Mouse (Mus musculus): Measurements from ENCODE around the gene Efcab3.

Gene Efcab3

DNA sequence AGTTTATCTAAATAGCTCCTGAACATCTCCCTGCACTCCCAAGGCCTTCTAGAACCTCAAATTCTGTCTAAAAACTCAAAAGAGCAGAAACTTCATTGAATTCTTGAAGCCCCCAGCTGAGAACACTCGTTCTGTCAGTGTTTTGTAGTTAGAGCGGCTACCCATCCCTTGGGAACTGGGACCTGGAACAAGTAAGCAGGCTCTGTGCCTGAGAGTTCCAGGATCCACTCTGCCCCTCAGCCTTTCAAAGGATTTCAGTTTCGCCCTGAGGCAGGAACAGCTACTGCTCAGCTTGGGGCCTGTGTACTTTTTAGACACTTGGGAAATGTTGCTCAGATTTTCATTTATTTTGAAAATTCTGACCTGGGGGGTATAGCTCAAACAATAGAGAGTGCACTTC, 83.2 kb downstream of the Efcab3 start, which contains the start of gene Gm10842:
Gene Gm10842 (plus strand): TSS at position 301 of the 400 bp plus-strand sequence.
- DNase-seq (ENCODE audit: low read depth, low spot score), result no peak

DNA sequence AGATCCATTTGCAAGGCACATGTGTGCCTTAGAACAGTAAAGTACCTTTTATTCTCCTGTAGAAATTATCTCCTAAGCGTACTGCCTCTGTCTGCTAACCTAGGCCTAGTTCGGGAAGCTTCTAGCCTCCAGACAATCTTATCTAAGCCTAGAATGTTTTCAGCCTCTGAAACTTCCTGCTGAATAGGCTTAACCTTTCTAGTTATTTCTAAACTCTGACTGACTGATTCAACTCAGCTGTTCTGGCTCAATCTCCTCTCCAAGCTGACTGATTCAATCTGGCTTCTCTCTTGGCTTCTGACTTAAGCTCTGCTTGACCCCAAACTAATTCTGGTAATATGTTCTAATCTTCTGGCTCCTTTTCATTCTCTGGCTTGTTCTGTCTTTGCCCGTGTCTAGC, 86.0 kb downstream of the Efcab3 start:
- no peak for DNase-seq (ENCODE audit: low read depth, low spot score)

DNA sequence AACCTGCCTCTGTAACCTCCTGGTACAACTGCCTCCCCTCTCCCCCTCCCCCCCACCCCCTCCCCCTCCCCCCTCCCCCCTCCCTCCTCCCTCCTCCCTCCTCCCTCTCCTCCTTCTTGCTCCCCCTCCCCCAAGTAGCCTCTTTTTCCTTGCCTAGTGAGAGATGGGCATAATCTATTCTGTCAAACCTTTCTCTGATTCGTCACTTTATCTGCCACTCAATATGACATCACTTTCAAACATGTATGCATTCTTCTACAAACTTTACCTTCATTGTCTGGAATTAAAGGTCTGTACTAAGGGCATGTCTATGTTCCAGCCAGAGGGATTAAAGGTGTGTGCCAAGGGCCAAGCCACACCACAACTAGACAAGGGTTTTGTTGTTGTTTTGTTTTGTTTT, 86.4 kb downstream of the Efcab3 start:
- DNase-seq (ENCODE audit: low read depth, low spot score), result peak; percentile 48

DNA sequence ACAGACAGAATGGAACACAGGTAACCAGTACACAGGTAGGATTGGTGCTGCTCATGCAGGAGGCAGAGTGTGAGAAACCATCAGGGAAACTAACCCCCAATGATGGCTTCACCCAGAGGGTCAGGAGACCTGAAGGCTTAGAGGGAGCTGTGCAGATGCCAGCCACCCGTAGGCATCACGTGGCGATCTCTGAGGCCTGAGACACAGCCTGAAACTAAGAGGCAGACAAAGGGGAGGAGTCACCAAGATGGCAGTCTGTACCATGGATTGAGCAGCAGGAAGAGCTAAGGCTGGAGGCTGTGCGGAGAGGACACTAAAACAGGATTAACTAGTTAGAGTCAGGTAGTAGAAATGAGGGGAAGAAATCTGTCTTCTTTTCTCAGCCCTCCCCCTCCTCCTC, 87.3 kb downstream of the Efcab3 start:
- no peak for DNase-seq (ENCODE audit: low read depth, low spot score)

DNA sequence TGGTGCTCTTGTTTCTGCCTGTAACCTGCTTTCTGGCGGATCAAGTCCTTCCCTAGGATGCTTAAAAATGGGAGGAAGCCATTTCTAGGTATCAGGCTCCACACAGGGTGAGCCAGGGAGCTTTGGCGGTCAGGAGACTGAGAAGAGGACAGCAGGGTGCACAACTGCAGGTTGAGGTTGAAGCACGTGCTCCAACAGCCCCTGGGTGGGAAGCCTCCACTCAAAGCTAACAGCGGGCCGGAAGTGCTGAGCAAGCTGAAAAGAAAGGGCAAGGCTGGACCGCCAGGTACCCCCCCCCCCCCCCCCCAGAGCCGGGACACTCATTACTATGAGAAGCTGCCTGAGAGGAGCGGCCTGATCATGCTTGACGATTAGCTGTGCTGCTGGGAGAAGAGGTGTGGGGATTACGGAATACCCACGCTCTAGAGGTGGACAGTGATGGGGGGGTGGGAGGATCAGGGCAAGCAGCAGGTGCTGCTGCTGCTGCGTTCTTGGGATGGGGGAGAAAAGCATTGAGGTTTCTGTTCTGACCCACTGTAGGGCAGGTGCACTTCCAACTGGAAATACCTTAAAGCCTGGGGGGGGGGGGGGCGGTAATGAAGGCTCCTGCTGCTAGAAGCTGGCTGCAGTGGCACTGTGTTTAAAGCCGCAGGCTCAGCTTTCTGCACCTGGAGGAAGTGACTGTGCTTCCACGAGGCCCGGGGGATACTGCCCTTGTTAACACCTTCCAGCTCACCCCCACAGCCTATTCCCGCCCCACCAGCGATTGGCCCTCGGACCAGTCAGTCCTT, 88.0 kb downstream of the Efcab3 start:
- DNase-seq (ENCODE audit: low read depth, low spot score), result no peak

DNA sequence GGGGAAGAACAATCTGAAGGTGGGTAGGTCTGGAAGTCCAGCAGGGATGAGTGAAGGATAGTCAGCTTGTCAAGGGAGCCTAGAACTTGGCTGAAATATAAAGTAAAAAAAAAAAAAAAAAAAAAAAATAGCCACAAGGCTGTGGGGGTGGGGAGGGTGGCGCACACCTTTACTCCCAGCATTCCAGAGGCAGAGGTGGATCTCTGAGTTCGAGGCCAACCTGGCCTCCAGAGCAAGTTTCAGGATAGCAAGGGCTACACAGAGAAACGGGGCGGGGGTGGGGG, 88.6 kb downstream of the Efcab3 start:
- DNase-seq (ENCODE audit: low read depth, low spot score), result no peak

DNA sequence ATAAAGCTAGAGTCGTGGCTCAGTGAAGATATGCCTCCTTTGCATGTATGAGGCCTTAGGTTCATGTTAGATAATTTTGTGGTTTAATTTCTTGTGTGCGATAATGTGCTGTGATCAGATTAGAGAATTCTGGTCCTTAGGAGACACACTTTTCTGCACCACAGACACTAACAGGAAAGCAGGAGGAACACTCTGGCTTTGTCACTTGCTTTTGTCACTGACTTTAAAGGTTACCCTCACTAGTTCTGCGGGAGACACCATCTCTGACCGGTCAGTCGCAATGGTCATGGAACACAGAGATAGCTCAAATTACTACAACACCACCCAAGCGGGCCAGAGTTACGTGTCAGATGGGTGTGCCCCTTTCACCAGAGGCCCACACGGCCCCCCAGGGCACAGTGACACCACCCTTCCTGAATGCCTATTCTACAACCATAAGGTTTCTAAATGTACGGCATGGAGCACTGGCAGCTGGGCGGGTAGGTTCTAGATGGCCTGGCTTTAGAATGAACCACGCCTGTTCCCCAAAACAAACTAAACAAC, 89.0 kb downstream of the Efcab3 start:
- peak; percentile 11 for DNase-seq (ENCODE audit: low read depth, low spot score)

DNA sequence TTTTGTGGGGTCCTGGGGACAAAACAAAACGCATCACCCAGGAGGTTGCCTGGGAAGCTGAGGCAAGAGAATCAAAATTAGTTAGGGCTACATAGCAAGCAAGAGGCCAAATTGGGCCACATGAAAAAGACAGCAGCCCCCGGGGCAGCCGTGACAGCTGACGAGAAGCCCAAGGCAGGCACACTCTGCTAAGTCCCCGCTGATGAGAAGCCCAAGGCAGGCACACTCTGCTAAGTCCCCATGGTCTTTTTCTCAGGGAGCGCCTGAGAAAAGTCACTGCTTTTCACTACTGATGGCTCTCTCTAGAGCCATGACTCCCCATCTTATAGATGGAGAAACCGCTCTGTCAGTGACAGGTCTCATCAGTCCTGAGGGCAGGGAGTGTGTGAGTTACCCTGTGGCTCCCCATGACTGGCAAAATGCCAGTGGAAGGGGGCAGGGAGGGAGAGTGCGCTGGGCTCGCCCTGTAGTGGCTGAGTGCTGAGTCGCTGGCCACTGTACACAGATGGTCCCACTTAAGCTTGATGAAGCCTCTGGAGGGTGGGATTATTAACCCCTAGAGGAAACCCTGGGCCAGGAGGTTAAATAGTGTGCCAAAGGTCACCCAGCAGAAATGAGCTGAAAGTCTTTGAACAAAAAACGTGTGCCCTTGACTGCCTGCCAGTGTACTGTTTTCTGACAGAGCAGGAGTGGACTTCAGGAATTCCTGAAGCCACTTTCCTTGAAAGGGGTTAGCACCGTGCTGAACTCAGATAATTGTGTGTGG, 89.9 kb downstream of the Efcab3 start:
- peak; percentile 77 for DNase-seq (ENCODE audit: low read depth, low spot score)

DNA sequence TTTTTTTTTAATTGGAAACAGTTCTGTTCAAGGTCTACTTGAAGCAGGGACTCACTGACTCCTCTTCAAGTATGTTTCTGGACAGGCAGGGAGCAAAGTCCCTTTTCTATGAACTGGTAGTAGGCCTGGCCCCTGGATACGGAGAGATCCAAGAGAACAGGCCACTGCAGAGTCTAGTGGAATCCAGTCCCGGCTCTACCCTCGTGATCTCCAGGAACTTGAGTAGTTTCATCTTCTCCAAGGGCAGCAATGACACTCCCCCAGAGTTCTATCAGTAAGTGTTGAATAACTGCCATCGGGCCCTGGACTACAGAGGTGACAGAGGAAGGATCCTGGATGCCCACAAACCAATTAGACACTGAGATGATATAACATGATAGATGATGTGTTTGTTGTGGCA, 92.5 kb downstream of the Efcab3 start:
- no peak for DNase-seq (ENCODE audit: low read depth, low spot score)

DNA sequence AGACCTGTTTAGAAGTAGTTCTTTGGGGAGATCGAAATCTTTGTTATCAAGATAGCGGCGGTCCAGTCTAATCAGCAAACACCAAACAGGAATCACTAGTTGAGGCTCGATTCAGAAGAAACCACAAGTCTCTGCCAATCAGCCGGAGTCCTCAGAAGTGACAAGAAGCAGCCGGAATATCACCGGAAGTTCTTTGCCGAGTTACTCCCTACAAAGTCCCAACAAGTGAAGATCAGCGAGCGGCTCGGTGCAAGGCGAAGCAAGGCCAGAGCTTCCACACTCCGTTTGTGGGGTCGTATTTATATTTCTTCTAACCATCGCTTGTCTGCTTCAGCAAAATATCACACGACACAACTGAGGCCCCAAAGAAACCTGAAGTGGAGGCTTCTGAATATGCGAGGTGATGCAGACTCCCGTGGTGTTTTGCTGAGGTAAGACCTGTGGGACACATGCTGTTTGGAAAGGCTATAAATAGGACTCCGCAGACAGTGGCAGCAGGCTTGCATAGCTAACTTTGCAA, 93.4 kb downstream of the Efcab3 start:
- DNase-seq (ENCODE audit: low read depth, low spot score), result no peak

DNA sequence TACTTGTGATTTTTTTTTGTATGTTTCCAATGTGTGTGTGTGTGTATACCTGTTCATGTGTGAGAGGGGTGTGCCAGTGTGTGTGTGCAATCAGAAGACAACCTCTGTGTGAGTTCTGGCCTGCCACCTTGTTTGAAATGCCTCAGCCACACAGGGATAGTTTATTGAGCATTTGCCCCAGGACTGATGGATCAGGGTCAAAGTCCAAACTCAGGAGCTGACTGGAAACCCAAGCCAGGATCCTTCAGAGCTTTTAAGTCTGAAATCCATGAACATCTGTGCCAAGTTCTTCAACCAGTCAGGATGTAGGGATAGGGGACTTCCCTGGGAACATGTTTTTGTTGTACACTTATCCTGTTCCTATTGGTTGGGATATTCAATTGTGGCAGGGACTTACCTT, 94.7 kb downstream of the Efcab3 start:
- DNase-seq (ENCODE audit: low read depth, low spot score), result no peak

DNA sequence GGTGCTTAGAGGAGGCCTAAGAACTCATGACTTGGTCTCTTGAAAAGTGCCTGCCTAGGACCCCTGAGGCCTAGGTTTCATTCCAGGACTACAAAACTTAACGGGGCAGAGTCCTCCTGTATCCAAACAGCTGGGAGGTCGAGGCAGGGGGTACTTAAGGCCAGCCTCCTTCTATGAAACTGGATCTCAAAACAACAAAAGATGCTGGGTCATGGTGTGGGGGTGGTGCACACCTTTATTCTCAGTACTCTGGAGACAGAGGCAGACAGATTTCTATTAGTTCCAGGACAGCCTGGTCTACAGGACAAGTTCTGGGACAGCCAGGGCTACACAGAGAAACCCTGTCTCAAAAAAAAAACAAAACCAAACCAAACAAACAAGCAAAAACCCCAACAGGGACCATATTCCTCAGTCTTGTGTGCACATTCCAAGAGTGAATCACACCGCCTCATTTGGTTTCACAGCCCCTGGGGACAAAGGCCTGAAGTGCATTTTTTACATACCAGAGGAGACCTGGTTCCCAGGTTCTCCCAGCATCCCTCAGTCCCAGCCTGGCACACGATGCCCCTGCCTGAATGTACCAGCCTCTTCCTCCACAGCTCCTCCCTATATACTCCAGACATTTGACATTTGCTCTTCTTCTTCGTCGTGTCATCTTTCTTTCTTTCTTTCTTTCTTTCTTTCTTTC, 96.4 kb downstream of the Efcab3 start:
- peak; percentile 91 for DNase-seq (ENCODE audit: low read depth, low spot score)

DNA sequence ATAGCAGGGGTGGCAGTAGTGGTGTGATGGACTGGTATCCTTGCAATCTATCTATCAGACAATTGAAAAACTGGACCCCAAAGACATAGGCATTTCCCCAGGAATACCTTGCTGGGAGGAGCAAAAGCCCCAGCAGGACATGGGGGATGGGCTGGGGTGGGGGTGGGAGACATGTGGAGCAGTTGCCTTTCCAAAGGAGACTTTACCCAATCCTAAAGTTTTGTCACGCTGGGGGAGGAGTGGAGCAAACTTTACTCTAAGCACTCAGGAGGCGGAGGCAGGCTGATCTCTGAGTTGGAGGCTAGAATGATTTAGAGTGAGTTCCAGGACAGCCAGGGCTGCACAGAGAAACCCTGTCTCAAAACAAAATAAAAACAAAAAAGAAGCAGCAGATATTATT, 98.0 kb downstream of the Efcab3 start:
- DNase-seq (ENCODE audit: low read depth, low spot score), result no peak

DNA sequence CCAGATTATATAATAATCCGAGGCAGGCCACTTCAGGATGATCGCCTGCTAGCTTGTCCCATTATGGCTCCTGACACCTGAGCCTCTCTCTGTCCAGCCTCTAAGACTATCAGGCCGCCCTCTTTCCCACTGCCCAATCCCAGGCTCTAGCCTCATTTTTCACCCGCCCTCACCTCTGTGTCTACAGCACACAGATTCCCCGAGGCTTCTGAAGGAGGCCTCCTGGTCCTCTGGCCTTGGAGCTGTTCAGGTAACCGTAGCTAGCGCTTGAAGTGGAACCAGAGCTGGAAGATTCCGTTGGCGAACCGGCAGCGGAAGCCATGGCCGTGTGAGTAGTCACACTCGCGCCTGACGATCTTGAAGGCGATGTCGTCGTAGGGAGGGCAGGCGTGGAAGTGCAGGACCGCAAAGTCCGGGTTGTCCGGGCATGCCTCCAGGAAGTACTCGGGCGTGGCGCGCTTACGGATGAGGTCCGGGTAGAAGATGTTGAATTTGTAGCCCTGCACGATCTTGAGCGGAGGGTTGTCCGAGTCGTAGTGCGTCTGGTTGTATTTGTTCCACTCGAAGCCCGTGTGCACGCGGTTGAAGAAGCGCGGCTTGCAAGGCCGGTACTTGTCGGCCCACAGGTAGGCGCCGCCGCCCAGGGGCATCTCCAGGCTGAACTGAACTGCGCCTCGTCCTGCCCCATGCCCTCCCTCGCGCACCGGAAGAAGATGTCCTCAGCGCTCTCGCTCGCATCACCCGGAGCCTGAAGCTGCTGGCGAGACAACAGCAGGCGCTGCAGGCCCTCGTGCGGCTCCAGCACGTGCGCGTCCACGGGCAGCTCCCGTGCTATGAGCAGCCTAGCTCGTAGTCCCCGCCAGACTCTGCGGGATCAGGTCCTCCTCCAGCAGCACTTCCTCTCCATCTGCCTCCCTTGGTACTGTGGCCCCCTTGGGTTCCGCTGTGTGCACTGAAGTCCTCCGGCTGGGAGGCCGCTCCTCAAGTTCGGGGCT, 101.4 kb downstream of the Efcab3 start:
- DNase-seq (ENCODE audit: low read depth, low spot score), result no peak

DNA sequence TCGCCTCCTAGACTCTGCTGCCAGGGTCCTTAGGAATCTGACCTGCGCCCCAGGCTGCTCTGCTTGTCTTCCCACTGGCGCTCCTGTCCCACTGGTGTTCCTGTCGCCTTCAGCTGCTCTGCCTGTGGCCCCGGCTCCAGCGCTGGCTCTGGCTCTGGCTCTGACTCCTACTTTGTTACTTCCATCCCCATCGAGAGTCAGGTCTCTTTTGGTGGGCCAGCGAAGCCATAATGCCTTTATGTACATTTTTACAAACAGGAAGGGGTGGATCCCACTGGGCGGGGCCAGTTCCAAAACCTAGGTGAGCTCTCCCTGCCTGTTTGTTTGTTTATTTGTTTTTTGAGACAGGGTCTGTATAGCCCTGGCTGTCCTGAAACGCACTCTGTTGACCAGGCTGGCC, 103.4 kb downstream of the Efcab3 start:
- DNase-seq (ENCODE audit: low read depth, low spot score), result no peak

Measured in 3T3-L1 (cell line).